Mouse (Mus musculus) effector memory CD4-positive, alpha-beta T cell, adult 5 months (primary cell): ENCODE measurements around the gene Sept1. TPM values are rescaled to one million over a fixed set of nuclear protein-coding genes. Genes with fewer than 3 reads are reported as not detected.

Experiments
- polyA plus RNA-seq: library from polyadenylated mRNA; unstranded; fragments of 100-300 nt; shearing (Covaris generic); gene quantifications from one replicate; pipeline ENCODE4 v1.2.1, GENCODE M21; 2017

Sept1 gene
- 475 TPM for polyA plus RNA-seq

DNA sequence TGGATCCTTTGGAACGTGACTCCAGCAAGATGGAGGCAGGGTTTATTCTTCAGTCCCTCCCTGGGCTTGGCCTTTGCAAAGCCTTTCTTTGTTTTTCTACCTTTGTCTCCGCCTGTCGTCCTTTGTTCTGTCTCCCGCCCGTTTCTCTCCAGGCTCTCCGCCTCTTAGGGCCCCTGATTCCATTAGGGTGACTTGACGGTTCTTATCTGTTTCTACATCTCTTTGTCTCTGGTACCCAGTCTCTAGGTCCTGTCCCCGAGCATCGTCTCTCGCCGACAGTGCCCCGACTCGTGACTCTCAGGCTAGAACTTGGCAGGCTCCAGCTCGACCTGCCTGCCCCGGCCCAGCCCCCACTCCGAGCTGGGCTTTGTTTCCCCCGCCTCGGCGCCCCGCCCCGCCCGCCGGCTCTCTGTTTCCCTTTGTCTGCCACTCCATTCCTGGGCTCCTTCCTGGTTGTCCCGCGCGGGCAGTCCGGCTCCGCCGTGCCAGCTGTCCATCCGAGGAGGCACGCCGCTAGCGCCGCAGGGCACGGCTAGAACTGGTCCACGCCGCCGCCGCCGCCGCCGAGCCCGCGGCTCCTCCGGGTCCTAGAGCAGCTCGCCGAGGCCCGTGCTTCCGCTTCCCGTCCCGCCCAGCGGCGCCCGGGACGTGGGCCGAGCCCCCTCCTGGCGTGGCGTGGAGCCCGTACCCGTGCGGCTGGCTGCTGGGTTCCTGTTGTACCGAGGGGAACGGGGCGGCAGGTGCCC, at the start of gene Sept1, which contains the start of gene Zfp553:
Gene Sept1, minus strand, starts transcription at position 509 of the 746 bp plus-strand sequence.
Gene Zfp553, plus strand, starts transcription at position 440 of the 746 bp plus-strand sequence.

DNA sequence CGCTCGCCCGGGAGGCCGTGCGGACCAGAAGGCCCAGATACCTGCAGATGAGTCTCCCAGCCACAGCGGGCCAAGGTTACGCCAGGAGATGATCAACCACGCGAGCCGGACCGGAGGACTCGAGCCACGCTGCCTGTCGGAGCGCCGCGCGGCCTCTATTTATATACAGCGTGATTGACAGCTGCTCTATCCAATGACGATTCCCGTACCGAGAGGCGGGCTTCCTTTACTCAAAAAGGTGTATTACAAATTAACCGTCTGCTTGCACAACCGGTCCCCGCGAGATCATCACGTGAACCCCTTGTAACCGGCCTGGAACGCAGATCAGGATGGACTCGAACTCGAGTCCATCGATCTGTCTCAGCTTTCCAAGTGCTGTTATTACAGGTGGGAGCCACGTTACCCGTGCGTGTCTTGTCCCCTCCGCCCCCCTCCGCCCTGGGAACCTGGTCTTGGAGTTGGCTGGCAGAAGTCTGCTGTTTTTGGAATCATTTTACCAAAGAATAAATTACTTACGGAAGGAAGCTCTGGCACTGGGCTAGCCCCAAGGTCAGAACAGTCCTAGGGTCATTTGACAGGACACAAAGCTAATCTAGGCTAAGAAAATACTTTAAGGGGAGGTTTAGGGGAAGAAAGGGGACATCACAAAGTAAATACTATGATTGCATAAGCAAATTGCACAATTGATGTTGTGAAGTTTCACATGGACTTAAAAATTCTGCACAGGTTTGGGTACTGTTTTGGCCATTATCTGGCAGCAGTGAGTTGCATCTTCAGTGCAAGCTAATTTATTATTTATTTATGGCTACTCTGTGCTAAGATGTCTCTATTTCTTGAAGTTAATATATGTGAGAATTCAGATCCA, 41.2 kb upstream of the Sept1 start, which contains the start of gene Sephs2:
Gene Sephs2, minus strand, starts transcription at position 131 of the 865 bp plus-strand sequence.

DNA sequence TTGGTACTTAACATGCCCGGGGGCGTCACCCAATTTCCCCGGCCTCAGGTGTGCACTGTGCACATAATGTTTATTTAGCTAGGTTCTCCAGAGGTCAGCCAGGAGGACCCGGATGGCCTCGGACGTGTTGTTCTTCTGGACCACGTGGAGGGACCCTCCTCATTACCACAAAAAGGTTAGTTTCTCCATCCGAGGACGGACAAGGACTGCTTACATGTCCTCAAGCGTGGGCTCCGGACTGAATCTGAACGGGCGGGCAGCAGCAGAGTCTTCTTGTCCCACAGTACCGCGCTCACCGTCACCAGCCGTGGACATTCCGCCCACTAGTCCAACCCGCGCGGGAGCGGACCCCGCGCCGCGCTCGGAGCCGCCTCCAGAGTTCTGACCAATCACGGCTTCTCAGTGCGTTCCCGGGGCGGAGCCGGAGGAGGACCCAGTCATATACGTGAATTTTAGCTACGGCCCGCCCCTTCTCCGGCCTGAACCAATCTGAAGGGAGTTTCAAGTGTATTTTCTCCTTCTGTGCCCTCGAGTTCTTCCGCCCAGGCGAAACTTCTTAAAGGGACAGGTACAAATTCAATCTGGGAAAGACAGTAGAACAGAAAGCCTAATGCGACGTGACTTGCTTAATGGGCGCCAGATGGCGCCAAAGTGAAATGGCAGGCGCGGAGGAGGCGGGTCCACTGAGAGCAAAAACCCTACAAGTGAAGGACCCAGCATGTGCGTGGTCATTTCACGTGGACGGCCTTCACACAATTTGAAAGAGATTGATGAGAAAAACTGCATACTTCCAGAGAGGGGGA, 27.6 kb upstream of the Sept1 start, which contains the start of gene Dctpp1:
Gene Dctpp1, minus strand, starts transcription at position 401 of the 803 bp plus-strand sequence.

DNA sequence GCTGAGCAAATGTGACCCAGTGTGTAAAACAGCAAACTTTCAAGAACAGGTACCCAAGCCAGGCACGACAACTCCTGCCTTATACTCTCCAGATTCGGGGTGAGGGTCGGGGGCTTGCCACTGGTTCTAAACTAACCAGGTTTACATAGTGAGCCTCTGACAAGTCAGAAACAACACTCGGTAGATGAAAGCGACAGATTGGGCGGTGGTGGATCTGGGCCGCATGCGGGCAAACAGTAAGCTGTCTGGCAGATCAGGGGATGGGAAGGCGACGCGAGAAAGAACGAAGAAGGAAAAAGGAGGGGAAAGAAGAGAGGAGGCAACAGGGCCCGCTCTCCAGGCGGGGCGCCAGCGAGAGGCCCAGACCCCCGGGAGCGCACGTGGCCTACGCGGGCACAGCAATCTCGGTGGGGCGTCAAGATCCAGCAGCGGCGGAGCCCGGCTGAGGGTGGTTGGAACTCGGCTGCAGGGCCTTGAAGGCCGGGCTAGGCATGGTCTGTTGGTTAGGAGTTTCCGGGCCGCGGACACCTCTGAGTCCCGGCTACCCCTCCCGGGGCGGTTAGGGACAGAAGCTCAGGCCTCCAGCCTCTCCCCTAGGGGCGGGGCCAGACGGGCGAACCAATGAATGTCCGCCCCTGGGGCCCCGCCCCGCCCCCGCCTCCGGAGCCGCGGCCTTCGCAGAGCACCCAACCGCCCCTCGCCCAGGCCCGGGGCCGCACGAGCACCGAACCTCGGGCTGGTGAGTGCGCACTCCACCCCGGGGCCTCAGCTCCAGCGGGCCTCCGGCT, 11.1 kb upstream of the Sept1 start, which contains the start of gene Zfp771:
Gene Zfp771, plus strand, starts transcription at position 405 of the 788 bp plus-strand sequence.

DNA sequence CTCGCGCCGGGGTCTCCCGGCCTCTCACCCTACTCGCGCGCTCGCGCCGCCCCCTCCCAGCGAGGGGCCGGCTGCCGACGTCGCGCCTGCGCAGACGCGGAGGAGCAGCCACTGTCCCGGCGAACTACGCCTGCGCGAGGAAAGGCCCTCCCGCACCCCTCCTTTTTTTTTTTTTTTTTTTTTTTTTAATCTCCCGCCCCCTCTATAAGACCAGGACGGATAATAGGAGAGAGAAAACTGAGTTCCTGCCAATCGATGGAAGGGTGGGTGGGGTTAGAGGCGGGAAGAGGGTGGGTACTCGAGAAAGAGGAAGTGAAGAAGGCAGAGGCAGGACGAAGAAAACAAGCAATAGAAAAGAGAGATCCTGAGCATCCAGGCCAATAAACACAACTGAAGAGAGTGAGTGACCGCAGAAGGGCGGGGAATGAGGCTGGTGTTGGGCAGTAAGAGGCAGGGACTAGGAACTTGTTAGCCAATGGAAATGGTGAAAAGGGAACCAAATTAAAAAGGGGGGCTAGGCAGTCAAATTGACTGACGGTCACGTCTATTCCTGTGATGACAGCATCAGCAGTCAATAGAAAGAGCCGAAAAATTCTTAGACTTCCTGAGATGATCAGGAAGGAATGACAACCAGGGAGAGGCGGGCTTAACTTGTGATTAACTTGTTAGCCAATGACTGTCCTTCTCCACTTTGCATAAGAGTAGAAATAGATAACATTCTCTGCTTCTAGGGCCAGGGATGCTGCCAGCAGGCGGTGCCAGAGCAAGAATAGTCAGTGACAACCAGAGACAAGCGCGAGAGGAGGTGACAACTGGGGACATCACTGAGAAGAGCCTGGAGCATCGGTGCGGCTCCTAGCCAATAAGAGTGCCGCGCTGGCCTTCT, 24.1 kb downstream of the Sept1 start, which contains the start of gene Mylpf:
Gene Mylpf, plus strand, starts transcription at position 338 of the 886 bp plus-strand sequence.

DNA sequence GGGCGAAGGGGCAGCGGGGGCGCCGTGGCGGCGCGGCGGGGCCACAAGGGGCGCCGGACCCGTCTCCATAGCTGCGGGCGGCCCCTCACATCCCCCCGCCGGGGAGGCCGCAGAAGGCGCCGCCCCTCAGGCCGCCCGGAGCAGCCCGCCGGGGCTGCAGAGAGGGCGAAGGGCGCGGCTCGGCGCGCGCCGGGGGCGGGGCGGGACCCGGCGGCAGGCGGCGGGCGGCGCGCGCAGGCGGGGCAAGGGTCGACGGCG, 24.7 kb downstream of the Sept1 start, which contains the start of gene Tbc1d10b:
Gene Tbc1d10b, minus strand, starts transcription at position 174 of the 258 bp plus-strand sequence.

DNA sequence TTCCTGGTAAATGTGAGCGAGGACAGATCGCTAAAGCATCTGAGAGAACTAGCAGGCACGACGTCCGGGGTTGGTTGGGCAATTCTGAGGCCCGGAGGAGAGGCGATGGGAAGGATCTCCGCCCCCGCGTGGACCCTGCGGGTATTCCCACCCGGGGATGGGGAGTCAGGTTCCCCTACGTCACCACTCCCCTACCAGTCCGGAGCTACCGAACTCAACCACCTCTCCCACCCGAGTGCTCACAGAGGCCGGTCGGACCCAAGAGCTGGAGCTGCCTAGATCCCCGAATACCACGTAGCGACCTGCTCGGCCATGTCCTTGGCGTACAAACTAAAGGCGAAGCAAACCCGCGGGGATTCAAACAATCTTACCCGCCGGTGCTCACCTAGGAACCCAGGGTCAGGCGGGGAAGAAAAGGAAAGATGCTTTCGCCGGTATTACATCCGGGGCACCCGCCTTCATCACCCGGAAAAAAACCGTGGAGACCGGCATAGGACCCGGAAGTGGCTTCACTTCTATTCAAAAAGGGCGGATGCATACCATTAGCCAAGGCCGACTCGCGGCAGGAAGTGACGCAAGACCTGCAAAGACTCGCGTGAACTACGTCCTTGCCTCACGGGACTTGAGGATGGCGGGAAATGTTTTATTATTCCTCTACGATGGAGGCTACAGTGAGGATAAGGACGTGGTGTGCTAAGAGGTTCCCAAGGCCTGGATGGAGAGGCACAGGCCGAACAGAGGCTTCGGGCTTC, 37.2 kb downstream of the Sept1 start, which contains the start of gene Cd2bp2:
Gene Cd2bp2, minus strand, starts transcription at position 507 of the 752 bp plus-strand sequence.

Other genes with a start within 250 kb of the Sept1 start
- gene Mvp, start 218.5 kb downstream of the Sept1 start, polyA plus RNA-seq = 61.2 TPM
- gene Pagr1b, start 216.6 kb downstream of the Sept1 start, polyA plus RNA-seq = not detected
- gene Pagr1a, start 215.8 kb downstream of the Sept1 start, polyA plus RNA-seq = 19.7 TPM
- gene Gm42742, start 212.0 kb downstream of the Sept1 start, polyA plus RNA-seq = 57.3 TPM
- 13.1 TPM for gene Prrt2, start 211.9 kb downstream of the Sept1 start, polyA plus RNA-seq
- 95.1 TPM for gene Maz, start 206.1 kb downstream of the Sept1 start, polyA plus RNA-seq
- gene Kif22, start 190.7 kb downstream of the Sept1 start, polyA plus RNA-seq = 2.9 TPM
- not detected for gene Zg16, start 145.8 kb downstream of the Sept1 start, polyA plus RNA-seq
- 66.8 TPM for gene AI467606, start 141.8 kb downstream of the Sept1 start, polyA plus RNA-seq
- 9.2 TPM for gene Qprt, start 110.9 kb downstream of the Sept1 start, polyA plus RNA-seq
- 49.7 TPM for gene Spn, start 95.3 kb downstream of the Sept1 start, polyA plus RNA-seq
- gene Cd2bp2, start 37.1 kb downstream of the Sept1 start, polyA plus RNA-seq = 55.9 TPM
- gene Tbc1d10b, start 24.7 kb downstream of the Sept1 start, polyA plus RNA-seq = 51.9 TPM
- 12.4 TPM for gene Mylpf, start 24.2 kb downstream of the Sept1 start, polyA plus RNA-seq
- 8.8 TPM for gene Zfp553, start 69 bp downstream of the Sept1 start, polyA plus RNA-seq
- gene Zfp771, start 11.1 kb upstream of the Sept1 start, polyA plus RNA-seq = 7.5 TPM
- 12.7 TPM for gene Dctpp1, start 27.6 kb upstream of the Sept1 start, polyA plus RNA-seq
- 24.9 TPM for gene Sephs2, start 40.9 kb upstream of the Sept1 start, polyA plus RNA-seq
- 346 TPM for gene Itgal, start 63.1 kb upstream of the Sept1 start, polyA plus RNA-seq
- gene Zfp768, start 112.5 kb upstream of the Sept1 start, polyA plus RNA-seq = 0.21 TPM
- gene Zfp747, start 142.9 kb upstream of the Sept1 start, polyA plus RNA-seq = 19.6 TPM
- 5.6 TPM for gene 9130019O22Rik, start 154.0 kb upstream of the Sept1 start, polyA plus RNA-seq
- 3.7 TPM for gene E430018J23Rik, start 160.5 kb upstream of the Sept1 start, polyA plus RNA-seq
- gene Zfp764, start 173.7 kb upstream of the Sept1 start, polyA plus RNA-seq = 10.0 TPM
- gene Zfp688, start 188.9 kb upstream of the Sept1 start, polyA plus RNA-seq = 18.7 TPM
- 12.1 TPM for gene Zfp689, start 216.0 kb upstream of the Sept1 start, polyA plus RNA-seq
- gene Prr14, start 226.5 kb upstream of the Sept1 start, polyA plus RNA-seq = 122 TPM
- gene Fbrs, start 246.1 kb upstream of the Sept1 start, polyA plus RNA-seq = 16.1 TPM